Mouse (Mus musculus): ENCODE measurements around the gene Dnah11.

DNA sequence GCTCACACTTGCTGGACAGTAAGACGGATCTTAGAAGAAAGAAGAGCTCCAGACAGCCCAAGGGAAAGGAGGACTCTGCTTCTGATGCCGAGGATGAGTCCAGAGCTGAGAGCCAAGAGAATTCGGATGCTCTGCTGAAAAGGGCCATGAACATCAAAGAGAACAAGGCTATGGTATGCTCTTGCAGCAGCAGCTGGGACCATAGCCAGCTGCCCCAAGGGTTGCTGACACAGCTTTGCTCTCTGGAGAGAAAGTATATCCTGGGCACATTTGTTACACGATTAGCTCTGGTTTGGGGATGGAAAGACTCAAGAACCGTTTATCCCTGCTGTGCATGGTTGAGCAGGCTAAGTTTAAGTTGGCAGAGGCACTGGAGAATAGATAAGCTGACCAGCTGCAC lies 326.6 kb downstream of the Dnah11 start:
- TF ChIP-seq CTCF (IDR thresholded peaks at IDR 0.05; ENCODE audit: control insufficient read depth, insufficient read depth, low read length) (no peak), POLR2A (IDR thresholded peaks at IDR 0.05; ENCODE audit: borderline replicate concordance, control insufficient read depth, low read depth, low read length) (no peak)
